Mouse (Mus musculus) testis, adult 2 months (tissue): ENCODE measurements at regions not wholly inside any gene's neighbourhood (a gene's known extent, or its start where the extent isn't known, plus 50 kb on each side); places are given as distances from the start of the nearest gene placed in this dataset.

ENCODE experiments used
- CTCF ChIP-seq: fragments of 200-500 bp; IDR thresholded peaks from 2 replicates; pipeline ENCODE4 v1.5.1; 2012; ENCODE audit warnings: low read depth, mild to moderate bottlenecking, inconsistent platforms, low read length, moderate library complexity; ENCODE audit not compliant: control insufficient read depth, insufficient read depth, insufficient replicate concordance
- POLR2A ChIP-seq: fragments of 200-500 bp; IDR thresholded peaks from 2 replicates; pipeline ENCODE4 v1.6.1; 2012; ENCODE audit warnings: low read depth, mild to moderate bottlenecking, inconsistent platforms, low read length, moderate library complexity; ENCODE audit not compliant: control insufficient read depth

DNA sequence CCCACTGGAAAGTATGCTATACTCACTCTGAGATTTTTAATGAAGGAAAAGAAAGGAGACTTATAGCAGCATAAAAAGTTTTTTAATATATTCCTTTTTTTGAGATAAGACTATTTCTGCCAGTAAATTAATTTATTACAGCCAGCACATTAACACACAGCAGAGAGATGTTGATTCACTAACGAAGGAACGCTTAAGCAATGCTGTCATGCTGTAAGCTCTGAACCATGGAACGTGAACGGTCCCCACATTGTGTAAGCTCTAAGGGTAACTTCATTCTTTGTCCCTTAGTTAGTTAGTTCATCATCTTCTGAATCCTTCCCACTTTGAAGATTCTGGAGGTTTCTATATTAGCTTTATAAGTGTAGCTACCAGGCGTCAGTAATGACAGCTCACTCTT lies 79.8 kb upstream of the Smarcad1 start:
- TF ChIP-seq CTCF (no peak), POLR2A (no peak)
